Mouse (Mus musculus) MEL (cell line): Measurements from ENCODE around the gene Chchd1.

Experiments used
- JUND ChIP-seq: IDR thresholded peaks from 2 replicates; pipeline ENCODE4 v1.6.1; 2011; ENCODE audit warnings: low read depth, mild to moderate bottlenecking, improper control_type of control experiment, low read length
- NRF1 ChIP-seq: IDR thresholded peaks from 2 replicates; pipeline ENCODE4 v1.6.1; 2014; ENCODE audit warnings: low read depth, mild to moderate bottlenecking, inconsistent platforms, low read length, improper control_type of control experiment, moderate library complexity; ENCODE audit not compliant: poor library complexity, insufficient read depth, severe bottlenecking

GRCm38 (mm10) chr14:20753792-20754191, 51.0 kb downstream of the Chchd1 start:
- no peak for TF ChIP-seq NRF1
- TF ChIP-seq JUND: no peak
